Mouse (Mus musculus): ENCODE data around the gene Hoxc5.

DNA sequence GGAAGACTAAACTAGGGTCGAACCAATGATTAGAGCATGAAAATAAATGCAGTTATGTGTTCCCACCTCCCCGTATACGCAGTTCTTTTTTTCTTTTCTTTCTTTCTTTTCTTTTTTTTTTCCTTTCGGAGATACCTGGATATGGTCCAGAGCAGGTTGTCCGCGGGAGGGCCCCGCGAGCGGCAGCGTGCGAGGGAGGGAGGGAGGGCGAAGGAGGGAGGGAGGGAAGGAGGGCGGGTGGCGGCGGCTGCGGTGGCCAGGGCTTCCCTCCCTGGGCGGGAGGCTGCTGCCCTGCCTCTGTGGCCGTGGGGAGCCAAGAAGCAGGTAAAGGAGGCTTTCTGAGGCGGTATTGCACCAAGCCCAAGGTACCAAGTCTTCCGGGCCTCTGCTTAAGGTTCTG is 8.9 kb downstream of the Hoxc5 start, which contains the start of gene Hoxc9:
- TF ChIP-seq CTCF (IDR thresholded peaks at IDR 0.05; ENCODE audit: low read depth), result no peak
- no peak for TF ChIP-seq EP300 (IDR thresholded peaks at IDR 0.05; ENCODE audit: low read depth)

Measured in heart, postnatal 0 days (tissue).